Mouse (Mus musculus): Measurements from ENCODE around the gene Cd69. TPM values are rescaled to one million over a fixed set of nuclear protein-coding genes. Genes with fewer than 3 reads are reported as not detected.
A peak's percentile ranks its signal among the peaks of the same experiment; 100 is the strongest.

Gene Cd69
- total RNA-seq, 2 experiments from 2014 or later: not detected

GRCm38 (mm10) chr6:129232005-129232841, 43.0 kb downstream of the Cd69 start:
- intact Hi-C loops (cut with DNase I): no loop called here
- DNase-seq (ENCODE audit: extremely low spot score in 1 of 2, low spot score in 2 of 2): no peak

GRCm38 (mm10) chr6:129229774-129230578, 45.3 kb downstream of the Cd69 start:
- peak in 1 of 2 experiments; percentile 70 for DNase-seq (ENCODE audit: extremely low spot score in 1 of 2, low spot score in 2 of 2)
- intact Hi-C loops (cut with DNase I): no loop called here

GRCm38 (mm10) chr6:129228935-129229773, 46.1 kb downstream of the Cd69 start:
- DNase-seq (ENCODE audit: extremely low spot score in 1 of 2, low spot score in 2 of 2): no peak
- intact Hi-C loops (cut with DNase I): no loop called here

- intact Hi-C loops (cut with DNase I): no loop called here
- no peak for DNase-seq (ENCODE audit: extremely low spot score in 1 of 2, low spot score in 2 of 2)
These were observed 50.2 kb downstream of the Cd69 start for GRCm38 (mm10) chr6:129225078-129225477.

- intact Hi-C loops (cut with DNase I): no loop called here
These were observed 51.1 kb downstream of the Cd69 start for GRCm38 (mm10) chr6:129224090-129224489.

GRCm38 (mm10) chr6:129223611-129224010, 51.6 kb downstream of the Cd69 start:
- intact Hi-C loops (cut with DNase I): no loop called here
- no peak for DNase-seq (ENCODE audit: extremely low spot score in 1 of 2, low spot score in 2 of 2)

More at GRCm38 (mm10) chr6:129224090-129224489, 51.1 kb downstream of the Cd69 start:
- DNase-seq (ENCODE audit: extremely low spot score in 1 of 2, low spot score in 2 of 2): no peak

- intact Hi-C loops (cut with DNase I): no loop called here
- no peak for DNase-seq (ENCODE audit: extremely low spot score in 1 of 2, low spot score in 2 of 2)
These were observed 52.9 kb downstream of the Cd69 start for GRCm38 (mm10) chr6:129222188-129222800.

GRCm38 (mm10) chr6:129221053-129221452, 54.2 kb downstream of the Cd69 start:
- intact Hi-C loops (cut with DNase I): no loop called here
- no peak for DNase-seq (ENCODE audit: extremely low spot score in 1 of 2, low spot score in 2 of 2)

- DNase-seq (ENCODE audit: extremely low spot score in 1 of 2, low spot score in 2 of 2): no peak
- intact Hi-C loops (cut with DNase I): no loop called here
These were observed 55.2 kb downstream of the Cd69 start for GRCm38 (mm10) chr6:129219897-129220517.

- no peak for DNase-seq (ENCODE audit: extremely low spot score in 1 of 2, low spot score in 2 of 2)
- intact Hi-C loops (cut with DNase I): no loop called here
These were observed 57.0 kb downstream of the Cd69 start for GRCm38 (mm10) chr6:129218191-129218696.

Other genes with a start within 250 kb of the Cd69 start
- not detected for gene Klrb1f, start 229.5 kb downstream of the Cd69 start, total RNA-seq (2021)
- gene Clec2e, start 174.5 kb downstream of the Cd69 start, total RNA-seq (2021): not detected
- 1 to 10 TPM; 4.9 to 6.3 TPM for gene Clec2d, start 94.8 kb downstream of the Cd69 start, total RNA-seq (2021)
- not detected for gene 4922502D21Rik, start 56.4 kb upstream of the Cd69 start, total RNA-seq (2021)
- gene Clec12a, start 67.3 kb upstream of the Cd69 start, total RNA-seq (2021): under 1 TPM in 1 of 2 experiments, not detected in 1; 0.28 TPM
- gene Clec12b, start 110.4 kb upstream of the Cd69 start, total RNA-seq (2021): not detected
- gene Clec1b, start 121.9 kb upstream of the Cd69 start, total RNA-seq (2021): under 1 TPM in 1 of 2 experiments, not detected in 1; 0.43 TPM
- not detected for gene Clec9a, start 133.4 kb upstream of the Cd69 start, total RNA-seq (2021)
- gene Clec1a, start 176.6 kb upstream of the Cd69 start, total RNA-seq (2021): 1 to 10 TPM; 1.5 to 2.6 TPM
- gene Olr1, start 231.7 kb upstream of the Cd69 start, total RNA-seq (2021): not detected
- gene Tmem52b, start 237.1 kb upstream of the Cd69 start, total RNA-seq (2021): not detected

Data from left cerebral cortex, postnatal 10 days (tissue).